Mouse (Mus musculus) cerebellum, adult 2 months (tissue): ENCODE measurements at regions not wholly inside any gene's neighbourhood (a gene's known extent, or its start where the extent isn't known, plus 50 kb on each side); places are given as distances from the start of the nearest gene placed in this dataset.
A peak's percentile ranks its signal among the peaks of the same experiment; 100 is the strongest.

Experiments used
- DNase-seq, 2 experiments: peaks; one replicate each; pipeline ENCODE4 v3.0.0; 2021
- H3K27ac ChIP-seq: fragments of 200-500 bp; 2 replicates; pipeline ENCODE4 v1.5.1; 2012; ENCODE audit warnings: low read length, control low read depth, inconsistent platforms; ENCODE audit not compliant: insufficient read depth
- H3K27me3 ChIP-seq: fragments of 200-500 bp; 2 replicates; pipeline ENCODE4 v1.6.1; 2012; ENCODE audit warnings: inconsistent platforms, mild to moderate bottlenecking, low read length, moderate library complexity; ENCODE audit not compliant: control insufficient read depth, insufficient read depth
- H3K4me1 ChIP-seq: fragments of 200-500 bp; 2 replicates; pipeline ENCODE4 v1.6.1; 2011; ENCODE audit warnings: low read length; ENCODE audit not compliant: control insufficient read depth, insufficient read depth
- H3K4me3 ChIP-seq: fragments of 200-500 bp; replicated peaks from 2 replicates; pipeline ENCODE3; 2011; ENCODE audit warnings: mild to moderate bottlenecking, low read depth, low read length, control low read depth; ENCODE audit not compliant: insufficient read depth
- CTCF ChIP-seq: fragments of 200-500 bp; IDR thresholded peaks from 2 replicates; pipeline ENCODE4 v1.5.1; 2011; ENCODE audit warnings: low read depth, mild to moderate bottlenecking, control low read depth, low read length, moderate library complexity, borderline replicate concordance; ENCODE audit not compliant: insufficient read depth
- POLR2A ChIP-seq: fragments of 200-500 bp; IDR thresholded peaks from 2 replicates; pipeline ENCODE4 v1.6.1; 2011; ENCODE audit warnings: low read length, control low read depth, borderline replicate concordance; ENCODE audit not compliant: insufficient read depth
- WGBS: fragments of 180-500 bp; shearing (Covaris S2); methylation state at CpG from one replicate; pipeline ENCODE4 v1.1.7; 2018; 5-methylcytosine and 5-hydroxymethylcytosine counted together

DNA sequence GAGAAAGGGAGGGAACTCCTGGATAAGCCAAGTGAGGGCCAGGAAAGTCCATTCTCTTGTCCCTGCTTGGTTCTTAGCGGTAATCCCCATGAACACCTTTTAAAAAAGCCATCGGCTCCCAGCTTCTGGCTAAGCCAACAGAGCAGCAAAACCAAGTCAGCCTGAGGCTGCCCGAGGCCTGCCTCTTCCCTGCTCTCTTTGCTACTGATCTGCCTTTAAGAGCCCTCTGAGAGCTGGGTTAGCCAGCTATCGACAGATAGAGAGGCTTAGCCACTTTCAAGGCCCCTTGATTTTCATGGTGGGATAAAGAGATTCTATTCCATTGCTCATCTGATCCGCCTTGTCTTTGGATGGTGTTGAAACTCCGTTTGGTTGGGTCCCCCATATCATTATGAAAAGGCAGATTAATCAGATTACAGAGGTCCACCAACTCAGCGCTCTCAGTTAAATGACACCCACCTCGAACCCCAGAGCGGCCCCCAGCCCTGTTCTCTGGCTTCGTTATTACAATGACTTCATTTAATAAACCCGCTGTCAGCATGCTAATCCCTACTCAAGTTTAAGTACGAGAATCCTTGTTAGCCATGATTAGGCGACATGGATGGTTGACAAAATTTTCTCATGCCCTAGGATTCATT, 66.1 kb downstream of the Slc4a3 start:
- TF ChIP-seq POLR2A (no peak), CTCF (no peak)
- WGBS = 84% methylated on average over 13 of the region's 13 CpGs
- Histone ChIP-seq H3K27ac (no peak overlapping the region), H3K4me1 (peaks cover 2% of the 10 kb centered on the region; the same call in 1 of the 2 replicates), H3K4me3 (no peak overlapping the region), H3K27me3 (no peaks in the 10 kb centered on the region)
- no peak for DNase-seq

DNA sequence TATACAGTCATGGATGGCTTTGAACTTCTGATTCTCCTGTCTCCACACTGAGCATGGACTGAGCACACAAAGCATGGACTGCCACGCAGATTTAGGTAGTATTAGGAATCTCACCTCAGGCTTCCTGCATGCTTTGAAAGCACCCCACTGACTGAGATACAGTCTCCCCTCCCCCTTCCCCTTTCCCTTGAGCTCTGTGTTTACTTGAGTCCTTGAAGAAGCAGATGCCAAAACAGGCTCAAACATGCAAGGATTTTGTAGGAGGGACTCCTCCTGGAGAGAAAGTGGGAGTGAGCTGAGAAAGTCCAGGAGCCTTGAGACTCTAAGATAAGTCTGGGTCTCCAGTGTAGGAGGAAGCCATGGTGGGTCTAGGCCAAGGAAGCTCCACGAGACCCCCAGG, 67.1 kb downstream of the Slc4a3 start:
- Histone ChIP-seq H3K4me1 (peaks cover 3% of the 10 kb centered on the region; the same call in 1 of the 2 replicates), H3K27ac (no peak overlapping the region), H3K4me3 (no peak overlapping the region), H3K27me3 (no peaks in the 10 kb centered on the region)
- WGBS = 64% methylated on average over 2 of the region's 2 CpGs
- no peak for DNase-seq
- TF ChIP-seq POLR2A (no peak), CTCF (no peak)

DNA sequence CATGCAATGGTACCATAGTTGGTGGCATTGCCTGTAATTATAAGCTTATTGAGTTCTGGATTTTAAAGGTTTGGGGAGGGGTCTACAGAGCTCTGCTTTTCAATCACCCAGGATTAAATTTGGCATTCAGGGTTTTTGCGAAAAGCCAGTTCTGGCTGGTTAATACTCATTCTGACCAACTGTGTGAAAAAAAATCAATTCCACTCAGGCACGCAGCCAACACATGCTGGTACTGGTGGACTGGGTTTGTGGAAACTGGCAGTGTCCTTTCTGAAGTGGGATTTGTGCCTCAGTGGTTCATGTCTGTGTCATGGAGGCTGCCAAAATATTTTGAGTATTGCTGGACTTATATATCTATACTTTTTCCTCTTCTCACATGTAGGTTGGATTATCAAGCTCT, 70.9 kb downstream of the Slc4a3 start:
- peak; percentile 33 to 44 for DNase-seq
- Histone ChIP-seq H3K27ac (no peak overlapping the region), H3K4me1 (peaks cover 7% of the 10 kb centered on the region; the same call in 1 of the 2 replicates), H3K27me3 (no peaks in the 10 kb centered on the region), H3K4me3 (no peak overlapping the region)
- 26% methylated on average over 2 of the region's 2 CpGs for WGBS
- no peak for TF ChIP-seq POLR2A
- TF ChIP-seq CTCF = no peak

DNA sequence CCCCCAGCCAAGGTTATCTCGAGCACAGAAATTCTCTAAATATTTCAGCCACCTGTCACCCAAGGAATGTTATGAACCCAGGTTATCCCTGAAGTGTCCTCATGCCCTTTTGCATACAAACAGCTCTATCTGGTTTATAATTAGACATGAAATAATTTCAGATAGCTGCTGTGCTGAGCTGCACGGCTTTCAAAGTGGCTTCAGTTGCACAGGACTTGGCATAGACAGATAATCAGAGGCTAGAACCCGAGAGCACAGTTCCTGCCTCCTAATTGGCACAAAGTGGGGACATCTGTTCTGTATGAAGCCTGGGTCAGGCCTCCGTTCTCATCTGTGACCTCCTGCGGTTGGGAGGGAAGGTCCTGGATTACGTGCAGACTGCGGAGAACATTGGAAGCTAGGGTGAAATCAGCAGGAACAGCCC, 72.3 kb downstream of the Slc4a3 start:
- DNase-seq = peak; percentile 47 to 68
- 7% methylated on average over 7 of the region's 7 CpGs for WGBS
- H3K27ac ChIP-seq = no peak overlapping the region
- no peaks in the 10 kb centered on the region for H3K27me3 ChIP-seq
- peaks cover 7% of the 10 kb centered on the region; the same call in 1 of the 2 replicates for H3K4me1 ChIP-seq
- TF ChIP-seq POLR2A = no peak
- no peak overlapping the region for H3K4me3 ChIP-seq

DNA sequence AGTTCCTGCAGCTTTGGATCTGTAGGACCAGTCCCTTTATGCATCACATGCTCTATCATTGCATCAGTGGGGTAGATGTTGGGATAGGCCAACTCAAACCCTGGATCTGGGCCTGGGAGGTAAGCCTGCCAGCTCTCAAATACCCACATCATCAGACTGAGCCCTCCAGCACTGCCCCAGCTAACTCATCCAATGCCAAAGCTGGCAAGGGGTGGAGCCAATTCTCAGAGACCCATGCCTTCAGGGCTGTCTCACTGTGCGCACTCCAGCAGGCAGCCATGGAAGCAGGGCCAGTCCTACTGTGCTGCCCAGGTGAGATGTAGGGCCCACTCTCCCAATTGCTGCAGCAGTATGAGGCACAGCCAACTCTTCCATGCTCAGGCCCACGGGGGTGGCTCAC, 84.2 kb downstream of the Slc4a3 start:
- no peak for TF ChIP-seq POLR2A
- no peak for TF ChIP-seq CTCF
- Histone ChIP-seq H3K27ac (no peak overlapping the region), H3K4me1 (no peaks in the 10 kb centered on the region), H3K4me3 (no peak overlapping the region), H3K27me3 (no peaks in the 10 kb centered on the region)
- DNase-seq = no peak
- 88% methylated on average over 2 of the region's 2 CpGs for WGBS

DNA sequence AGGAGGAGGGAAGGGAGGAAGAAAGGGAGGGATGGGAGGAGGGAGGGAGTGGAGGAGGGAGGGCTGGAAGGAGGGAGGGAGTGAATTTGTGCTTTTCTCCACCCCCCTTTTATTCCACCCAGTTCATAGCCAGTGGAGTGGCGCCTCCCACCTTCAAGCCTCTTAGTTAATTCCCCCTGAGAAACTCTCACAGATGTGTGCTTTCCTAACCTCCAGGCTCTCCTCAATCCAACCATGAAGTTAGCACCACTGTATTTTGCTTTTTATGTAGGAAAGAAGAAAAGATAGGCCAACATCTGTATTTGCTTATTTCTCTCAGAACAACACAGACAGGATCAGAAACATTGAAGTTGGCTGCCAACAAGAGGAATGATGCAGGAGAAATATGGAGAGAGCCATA, 85.7 kb downstream of the Slc4a3 start:
- Histone ChIP-seq H3K4me3 (no peak overlapping the region), H3K27ac (no peak overlapping the region), H3K27me3 (no peaks in the 10 kb centered on the region), H3K4me1 (no peaks in the 10 kb centered on the region)
- DNase-seq = no peak
- WGBS = 76% methylated on average over 1 of the region's 1 CpGs
- TF ChIP-seq POLR2A (no peak), CTCF (no peak)

DNA sequence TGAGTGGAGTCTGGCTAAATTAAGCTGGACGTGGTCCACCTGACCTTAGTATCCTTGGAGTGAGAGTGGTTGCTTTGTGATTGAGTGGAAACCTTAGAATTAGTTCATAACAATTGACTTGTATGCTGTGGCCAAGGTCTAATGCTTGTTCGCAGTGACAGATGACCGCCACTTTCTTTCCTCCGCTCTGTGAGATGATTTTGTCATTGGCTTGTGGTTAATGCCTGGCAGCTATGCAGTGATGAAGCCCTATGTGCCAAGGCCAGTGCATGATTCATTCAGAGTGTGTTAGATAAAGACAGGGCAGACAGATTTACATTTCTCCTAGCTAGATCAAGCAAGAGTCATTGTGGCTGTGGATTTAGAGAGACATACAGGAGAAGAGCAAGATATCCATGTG, 89.5 kb downstream of the Slc4a3 start:
- Histone ChIP-seq H3K4me3 (no peak overlapping the region), H3K4me1 (peaks cover 2% of the 10 kb centered on the region; the same call in 1 of the 2 replicates), H3K27me3 (no peaks in the 10 kb centered on the region), H3K27ac (no peak overlapping the region)
- no peak for TF ChIP-seq CTCF
- no peak for TF ChIP-seq POLR2A
- no peak for DNase-seq
- 86% methylated on average over 4 of the region's 4 CpGs for WGBS
